Mouse (Mus musculus) G1E (cell line): ENCODE measurements around the gene Tmeff1. TPM values are rescaled to one million over a fixed set of nuclear protein-coding genes. Genes with fewer than 3 reads are reported as not detected.

Experiments
- ATAC-seq: 2 replicates; pipeline ENCODE4 v1.8.0; 2016; ENCODE audit warnings: mild to moderate bottlenecking; ENCODE audit not compliant: insufficient number of reproducible peaks, poor library complexity, low FRiP score, severe bottlenecking; ENCODE audit errors: extremely low read depth
- DNase-seq: peaks from one replicate; pipeline ENCODE4 v3.0.0; 2012; ENCODE audit warnings: low spot score
- H3K27me3 ChIP-seq: 2 replicates; pipeline ENCODE4 v1.6.1; 2012; ENCODE audit warnings: mild to moderate bottlenecking, low read length, inconsistent platforms; ENCODE audit not compliant: insufficient read depth
- H3K36me3 ChIP-seq: replicated peaks from 2 replicates; pipeline ENCODE3; 2012; ENCODE audit warnings: mild to moderate bottlenecking, inconsistent platforms
- H3K4me1 ChIP-seq: 2 replicates; pipeline ENCODE4 v1.6.1; 2012; ENCODE audit warnings: low read depth, low read length, inconsistent platforms, mixed read lengths; ENCODE audit not compliant: insufficient read depth
- H3K4me3 ChIP-seq: 2 replicates; pipeline ENCODE4 v1.5.1; 2012; ENCODE audit warnings: low read depth, mild to moderate bottlenecking, inconsistent platforms, low read length, moderate library complexity, mixed read lengths
- H3K9me3 ChIP-seq: replicated peaks from 2 replicates; pipeline ENCODE4 v1.6.1; 2012; ENCODE audit warnings: inconsistent platforms
- CTCF ChIP-seq: IDR thresholded peaks from 2 replicates; pipeline ENCODE4 v1.5.1; 2012; ENCODE audit warnings: low read depth, low read length, inconsistent platforms, mixed read lengths
- GATA1 ChIP-seq: IDR thresholded peaks from 2 replicates; pipeline ENCODE4 v1.6.1; 2012; ENCODE audit warnings: borderline replicate concordance, low read length, inconsistent platforms, mixed read lengths
- GATA2 ChIP-seq: IDR thresholded peaks from 2 replicates; pipeline ENCODE4 v1.6.1; 2012; ENCODE audit warnings: low read depth, low read length, inconsistent platforms, borderline replicate concordance
- POLR2AphosphoS5 ChIP-seq: IDR thresholded peaks from 2 replicates; pipeline ENCODE4 v1.6.1; 2012; ENCODE audit warnings: low read depth, low read length, inconsistent platforms; ENCODE audit not compliant: insufficient replicate concordance
- TAL1 ChIP-seq: conservative IDR thresholded peaks from 2 replicates; pipeline ENCODE4 v1.6.1; 2012; ENCODE audit warnings: low read depth, low read length, inconsistent platforms, mixed read lengths
- polyA plus RNA-seq: library from polyadenylated mRNA; stranded (reverse); fragments of >175 nt; gene quantifications from 2 replicates; pipeline ENCODE4 v1.2.3, GENCODE M21; 2012
- total RNA-seq, 2 experiments: library from RNA; stranded (forward) in 1 of 2; stranded (reverse) in 1 of 2; fragments of 200-1000 nt in 1 of 2; fragments of >200 nt in 1 of 2; fragmentation: Nextera tagmentation in 1 of 2; gene quantifications; 2 replicates each; pipeline ENCODE4 v1.2.3; 2014 to 2017

Tmeff1 gene
- total and polyA plus RNA-seq, 3 experiments, result not detected

DNA sequence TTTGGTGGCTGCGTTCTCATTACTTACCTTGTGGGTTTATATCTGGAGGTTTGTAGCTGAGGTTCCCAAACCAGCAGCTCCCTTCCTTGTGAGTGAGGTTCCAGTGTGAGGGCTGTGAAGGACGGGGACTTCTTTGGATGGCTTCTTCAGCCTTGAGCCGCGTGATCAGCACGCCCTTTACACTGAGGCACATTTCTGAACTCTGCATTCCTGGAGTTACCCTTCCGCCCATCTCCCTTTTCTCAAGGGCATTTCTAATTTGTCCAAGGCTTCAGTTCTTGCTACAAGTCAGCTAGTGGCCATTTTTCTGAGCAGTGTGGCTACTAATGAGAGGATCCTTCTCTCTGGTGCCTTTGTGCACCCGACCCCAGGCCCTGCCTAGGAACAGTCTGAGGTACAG is 38.0 kb downstream of the Tmeff1 start:
- no peaks in the 10 kb centered on the region for H3K4me1 ChIP-seq
- TF ChIP-seq GATA2 (no peak), CTCF (no peak), GATA1 (no peak), TAL1 (no peak), POLR2AphosphoS5 (no peak)
- no peaks in the 10 kb centered on the region for H3K27me3 ChIP-seq
- ATAC-seq, result no peak
- H3K4me3 ChIP-seq, result no peak overlapping the region
- no peaks in the 10 kb centered on the region for H3K36me3 ChIP-seq
- H3K9me3 ChIP-seq, result peaks cover 31% of the 10 kb centered on the region
- no peak for DNase-seq

DNA sequence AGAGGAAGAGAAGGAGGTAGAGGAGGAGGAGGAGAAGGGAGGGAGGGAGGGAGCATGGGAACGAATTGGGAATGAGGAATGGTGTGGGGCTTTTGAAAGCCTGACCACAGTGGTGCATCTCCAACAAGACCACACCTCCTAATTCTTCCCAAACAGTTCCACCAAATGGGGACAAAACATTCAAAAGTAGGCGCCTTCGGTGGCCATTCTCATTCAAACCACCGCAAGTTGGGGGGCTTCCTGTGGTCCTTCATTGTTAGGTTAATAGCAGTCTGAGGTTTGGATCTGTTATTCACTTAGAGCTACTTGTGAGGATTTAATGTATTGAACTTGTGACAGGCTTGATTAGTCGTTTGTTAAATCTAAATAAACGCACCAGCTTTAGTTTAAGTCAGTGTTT is 40.0 kb downstream of the Tmeff1 start:
- DNase-seq, result no peak
- TF ChIP-seq GATA1, result no peak
- TF ChIP-seq POLR2AphosphoS5, result no peak
- no peak for TF ChIP-seq TAL1
- TF ChIP-seq CTCF, result no peak
- TF ChIP-seq GATA2, result no peak
- Histone ChIP-seq H3K4me3 (no peak overlapping the region), H3K27me3 (no peaks in the 10 kb centered on the region), H3K36me3 (no peaks in the 10 kb centered on the region), H3K9me3 (peaks cover 38% of the 10 kb centered on the region), H3K4me1 (no peaks in the 10 kb centered on the region)
- no peak for ATAC-seq

DNA sequence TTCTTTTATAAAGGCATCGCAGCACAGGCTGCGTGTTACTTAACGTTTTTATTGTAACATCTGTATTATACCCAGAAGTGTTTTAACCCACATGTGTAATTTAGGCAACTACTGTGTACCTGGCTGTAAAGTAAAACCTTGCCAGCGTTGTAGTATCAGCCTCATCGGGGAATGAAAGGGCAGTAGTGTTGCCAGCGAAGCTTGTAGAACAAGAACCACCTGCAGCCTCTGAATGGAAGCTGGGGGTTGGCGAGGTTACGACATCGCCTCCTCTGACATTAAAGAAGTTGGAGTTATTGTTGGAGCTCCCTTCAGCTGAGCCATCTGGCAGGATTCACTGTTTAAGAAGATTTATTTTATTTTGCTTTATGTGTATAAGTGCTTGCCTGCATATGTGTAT is 40.9 kb downstream of the Tmeff1 start:
- no peak overlapping the region for H3K4me3 ChIP-seq
- H3K9me3 ChIP-seq, result peaks cover 41% of the 10 kb centered on the region
- H3K27me3 ChIP-seq, result no peaks in the 10 kb centered on the region
- no peak for DNase-seq
- TF ChIP-seq CTCF (no peak), GATA2 (no peak), GATA1 (no peak), POLR2AphosphoS5 (no peak), TAL1 (no peak)
- ATAC-seq, result no peak
- H3K36me3 ChIP-seq, result no peaks in the 10 kb centered on the region
- H3K4me1 ChIP-seq, result no peaks in the 10 kb centered on the region

GRCm38 (mm10) chr4:48629445-48629844 is 44.5 kb downstream of the Tmeff1 start:
- H3K9me3 ChIP-seq, result peaks cover 24% of the 10 kb centered on the region
- H3K4me3 ChIP-seq, result no peak overlapping the region
- ATAC-seq (no peak), DNase-seq (no peak)
- TF ChIP-seq GATA2 (no peak), CTCF (no peak), TAL1 (no peak), POLR2AphosphoS5 (no peak), GATA1 (no peak)
- H3K36me3 ChIP-seq, result no peaks in the 10 kb centered on the region
- H3K27me3 ChIP-seq, result no peaks in the 10 kb centered on the region
- no peaks in the 10 kb centered on the region for H3K4me1 ChIP-seq

DNA sequence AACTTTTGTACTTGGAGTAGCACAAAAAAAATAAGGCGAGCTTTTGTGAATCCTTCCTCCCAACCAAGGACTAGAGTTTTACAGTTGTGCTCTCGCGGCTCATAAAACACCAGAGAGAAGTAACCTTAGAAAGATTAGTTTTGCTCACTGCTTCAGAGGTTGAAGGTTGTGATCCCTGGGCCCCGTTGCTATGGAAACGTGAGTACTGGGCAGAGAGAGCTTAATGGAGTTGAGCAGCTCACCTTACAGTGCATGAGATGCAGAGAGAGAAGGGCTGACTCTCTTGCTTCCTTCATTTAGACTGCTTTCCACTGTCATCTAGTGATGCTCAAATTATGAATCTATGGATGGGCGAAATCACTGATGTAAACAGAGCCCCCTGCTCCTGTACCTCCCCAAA is 48.6 kb downstream of the Tmeff1 start:
- ATAC-seq, result no peak
- Histone ChIP-seq H3K4me1 (no peaks in the 10 kb centered on the region), H3K4me3 (no peak overlapping the region), H3K9me3 (peaks cover 38% of the 10 kb centered on the region), H3K36me3 (no peaks in the 10 kb centered on the region), H3K27me3 (no peaks in the 10 kb centered on the region)
- TF ChIP-seq POLR2AphosphoS5 (no peak), CTCF (no peak), GATA1 (no peak), GATA2 (no peak), TAL1 (no peak)
- no peak for DNase-seq

- ATAC-seq (no peak), DNase-seq (no peak)
Measured at GRCm38 (mm10) chr4:48634058-48634457, 49.1 kb downstream of the Tmeff1 start.

DNA sequence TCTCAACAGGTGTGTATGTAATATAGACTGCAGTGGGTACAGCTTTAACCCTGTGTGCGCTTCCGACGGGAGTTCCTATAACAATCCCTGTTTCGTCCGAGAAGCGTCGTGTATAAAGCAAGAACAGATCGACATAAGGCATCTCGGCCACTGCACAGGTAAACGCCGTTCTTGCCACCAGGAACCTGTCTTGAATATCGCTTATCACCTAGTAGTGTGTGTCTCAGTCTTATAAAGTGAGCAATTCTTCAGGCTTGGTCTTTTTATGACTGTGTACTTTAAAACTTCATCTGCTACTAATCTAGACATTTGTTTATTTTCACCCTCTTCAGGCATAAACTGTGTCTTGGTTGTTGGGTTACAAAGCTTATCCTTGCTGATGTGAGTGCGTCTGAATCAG is 51.9 kb downstream of the Tmeff1 start:
- Histone ChIP-seq H3K27me3 (no peaks in the 10 kb centered on the region), H3K4me1 (no peaks in the 10 kb centered on the region), H3K4me3 (no peak overlapping the region), H3K36me3 (no peaks in the 10 kb centered on the region), H3K9me3 (peaks cover 22% of the 10 kb centered on the region)
- no peak for DNase-seq
- ATAC-seq, result no peak
- TF ChIP-seq GATA1 (no peak), GATA2 (no peak), CTCF (no peak), TAL1 (no peak), POLR2AphosphoS5 (no peak)

More at GRCm38 (mm10) chr4:48634058-48634457, 49.1 kb downstream of the Tmeff1 start:
- no peak for TF ChIP-seq TAL1
- no peak for TF ChIP-seq GATA1
- TF ChIP-seq CTCF, result no peak
- no peaks in the 10 kb centered on the region for H3K27me3 ChIP-seq
- no peaks in the 10 kb centered on the region for H3K36me3 ChIP-seq
- H3K4me3 ChIP-seq, result no peak overlapping the region
- peaks cover 37% of the 10 kb centered on the region for H3K9me3 ChIP-seq
- no peaks in the 10 kb centered on the region for H3K4me1 ChIP-seq
